Mouse (Mus musculus) cerebellum, adult 2 months (tissue): Measurements from ENCODE around the gene E330034G19Rik. TPM values are rescaled to one million over a fixed set of nuclear protein-coding genes. Genes with fewer than 3 reads are reported as not detected.

ENCODE experiments used
- DNase-seq, 2 experiments: peaks; one replicate each; pipeline ENCODE4 v3.0.0; 2021
- H3K27ac ChIP-seq: fragments of 200-500 bp; 2 replicates; pipeline ENCODE4 v1.5.1; 2012; ENCODE audit warnings: low read length, control low read depth, inconsistent platforms; ENCODE audit not compliant: insufficient read depth
- H3K27me3 ChIP-seq: fragments of 200-500 bp; 2 replicates; pipeline ENCODE4 v1.6.1; 2012; ENCODE audit warnings: inconsistent platforms, mild to moderate bottlenecking, low read length, moderate library complexity; ENCODE audit not compliant: control insufficient read depth, insufficient read depth
- H3K4me1 ChIP-seq: fragments of 200-500 bp; 2 replicates; pipeline ENCODE4 v1.6.1; 2011; ENCODE audit warnings: low read length; ENCODE audit not compliant: control insufficient read depth, insufficient read depth
- H3K4me3 ChIP-seq: fragments of 200-500 bp; replicated peaks from 2 replicates; pipeline ENCODE3; 2011; ENCODE audit warnings: mild to moderate bottlenecking, low read depth, low read length, control low read depth; ENCODE audit not compliant: insufficient read depth
- CTCF ChIP-seq: fragments of 200-500 bp; IDR thresholded peaks from 2 replicates; pipeline ENCODE4 v1.5.1; 2011; ENCODE audit warnings: low read depth, mild to moderate bottlenecking, control low read depth, low read length, moderate library complexity, borderline replicate concordance; ENCODE audit not compliant: insufficient read depth
- POLR2A ChIP-seq: fragments of 200-500 bp; IDR thresholded peaks from 2 replicates; pipeline ENCODE4 v1.6.1; 2011; ENCODE audit warnings: low read length, control low read depth, borderline replicate concordance; ENCODE audit not compliant: insufficient read depth
- WGBS: fragments of 180-500 bp; shearing (Covaris S2); methylation state at CpG from one replicate; pipeline ENCODE4 v1.1.7; 2018; 5-methylcytosine and 5-hydroxymethylcytosine counted together
- polyA plus RNA-seq: library from polyadenylated mRNA; depleted of rRNA; stranded (reverse); fragments of >200 nt; gene quantifications from 2 replicates; pipeline ENCODE4 v1.2.3, GENCODE M21; 2012; rRNA removed

The E330034G19Rik gene
- 0.14 and 0.29 TPM in 2 replicates for polyA plus RNA-seq

DNA sequence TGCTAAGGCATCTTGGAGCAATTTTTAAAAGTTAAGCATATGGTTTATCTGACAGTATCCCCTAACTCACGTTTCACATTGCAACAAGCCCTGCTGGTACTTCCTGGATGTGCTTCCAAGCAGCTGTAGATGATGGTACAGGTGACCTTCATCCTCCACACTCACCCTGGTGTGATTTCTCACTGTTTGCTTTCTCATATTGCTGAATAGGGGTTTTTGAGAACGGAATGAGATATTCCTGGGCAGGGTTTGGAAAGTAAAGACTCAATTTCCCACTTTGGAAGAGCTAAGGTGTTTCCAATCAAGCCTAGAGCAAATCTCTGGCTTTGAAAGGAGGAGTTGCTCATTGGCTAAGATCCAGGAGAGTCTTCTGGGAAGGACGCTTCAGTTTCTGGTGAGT is at the start of gene E330034G19Rik:
Gene E330034G19Rik, plus strand, starts transcription at position 301 of the 400 bp plus-strand sequence.
- DNase-seq: no peak
- Histone ChIP-seq H3K27me3 (no peaks in the 10 kb centered on the region), H3K4me3 (no peak within 1 kb of the TSS), H3K27ac (no peak within 1 kb of the TSS), H3K4me1 (no peaks in the 10 kb centered on the region)
- TF ChIP-seq POLR2A (no peak), CTCF (no peak)
- WGBS: 38% methylated on average over 3 of the region's 3 CpGs

DNA sequence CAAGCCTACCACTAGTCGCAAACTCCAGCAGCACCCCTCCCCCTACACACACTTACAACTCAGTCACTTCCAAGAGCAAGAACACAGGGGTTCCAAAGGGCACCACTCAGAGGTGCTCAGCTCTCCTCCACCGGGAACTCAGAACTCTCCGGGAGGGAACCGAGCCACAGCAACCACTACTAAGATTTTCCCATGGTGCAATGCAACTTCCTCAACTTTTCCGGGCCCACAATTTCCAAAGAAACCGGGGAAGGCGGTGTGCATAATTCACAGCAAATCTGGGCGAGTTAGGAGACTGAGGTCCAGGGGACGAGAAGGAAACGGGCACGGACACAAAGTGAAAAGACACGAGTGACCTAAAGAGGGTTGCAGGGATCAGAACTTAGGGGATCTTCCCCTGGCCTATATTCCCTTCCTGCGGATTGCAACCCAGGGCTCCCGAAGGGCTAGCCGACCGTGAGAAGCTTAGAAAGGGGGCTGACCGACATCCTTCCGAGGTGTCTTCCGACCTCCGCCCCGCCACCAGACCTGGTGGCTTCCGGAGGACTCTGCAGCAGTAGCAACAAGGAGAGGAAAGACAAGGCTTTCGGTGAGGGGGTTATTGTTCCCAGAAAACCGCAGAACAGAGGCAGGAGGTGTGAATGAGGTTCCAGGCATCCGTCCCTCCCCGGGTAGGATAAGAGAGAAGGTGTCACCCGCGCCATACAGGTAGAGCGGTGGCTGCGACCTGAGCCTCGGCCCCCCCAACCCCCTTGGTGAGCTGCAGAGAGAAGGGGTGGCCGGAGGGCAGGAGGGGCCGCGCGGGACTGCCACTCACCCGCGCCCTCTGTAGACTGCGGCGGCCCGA is 48.5 kb upstream of the E330034G19Rik start:
- H3K27me3 ChIP-seq: no peaks in the 10 kb centered on the region
- peak; percentile 20 to 40 for DNase-seq
- 2% methylated on average over 40 of the region's 40 CpGs for WGBS
- no peak for TF ChIP-seq CTCF
- H3K27ac ChIP-seq: peak overlapping the region; percentile 14; the same call in 1 of the 2 replicates
- H3K4me1 ChIP-seq: peaks cover 4% of the 10 kb centered on the region
- H3K4me3 ChIP-seq: peak overlapping the region; percentile 76

- under 1% methylated on average over 94 of the region's 98 CpGs for WGBS
- DNase-seq: peak; percentile 68 to 77
- H3K4me3 ChIP-seq: peak within 1 kb of the TSS; percentile 76
- H3K27me3 ChIP-seq: no peaks in the 10 kb centered on the region
- peak within 1 kb of the TSS; percentile 14 for H3K27ac ChIP-seq
- TF ChIP-seq POLR2A: no peak
- TF ChIP-seq CTCF: no peak
- H3K4me1 ChIP-seq: no peaks in the 10 kb centered on the region; the same call in 1 of the 2 replicates
Measured at GRCm38 (mm10) chr14:24245177-24246081, 47.6 kb upstream of the E330034G19Rik start, which contains the start of gene Dlg5. Gene Dlg5, minus strand, starts transcription at chr14:24245920.

DNA sequence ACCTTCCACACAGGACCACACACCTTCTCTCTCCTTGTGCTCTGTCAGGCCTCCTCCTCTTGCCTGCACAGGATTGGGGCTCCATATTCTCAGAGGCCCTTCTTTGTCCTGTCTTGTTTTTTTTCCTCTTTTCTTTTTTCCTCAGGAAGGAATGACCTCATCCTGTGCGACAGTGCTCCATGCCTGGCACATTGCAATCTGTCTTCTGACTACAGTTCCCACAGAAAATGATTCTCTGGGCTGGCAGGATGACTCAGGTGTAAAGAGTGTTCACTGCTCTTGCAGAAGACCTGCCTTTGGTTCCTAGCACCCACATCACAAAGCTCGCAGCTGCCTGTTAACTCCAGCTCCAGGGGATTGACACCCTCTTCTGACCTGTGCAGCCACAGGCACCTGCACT is 43.1 kb upstream of the E330034G19Rik start:
- no peak overlapping the region for H3K27ac ChIP-seq
- DNase-seq: no peak
- 84% methylated on average over 2 of the region's 2 CpGs for WGBS
- no peaks in the 10 kb centered on the region for H3K4me1 ChIP-seq
- no peaks in the 10 kb centered on the region for H3K27me3 ChIP-seq
- no peak overlapping the region for H3K4me3 ChIP-seq
- TF ChIP-seq POLR2A (no peak), CTCF (no peak)

GRCm38 (mm10) chr14:24251326-24251725 is 41.7 kb upstream of the E330034G19Rik start:
- no peaks in the 10 kb centered on the region for H3K27me3 ChIP-seq
- no peak overlapping the region for H3K4me3 ChIP-seq
- WGBS: 66% methylated on average over 1 of the region's 1 CpGs
- no peaks in the 10 kb centered on the region for H3K4me1 ChIP-seq
- TF ChIP-seq CTCF (no peak), POLR2A (no peak)
- no peak overlapping the region for H3K27ac ChIP-seq
- DNase-seq: no peak

DNA sequence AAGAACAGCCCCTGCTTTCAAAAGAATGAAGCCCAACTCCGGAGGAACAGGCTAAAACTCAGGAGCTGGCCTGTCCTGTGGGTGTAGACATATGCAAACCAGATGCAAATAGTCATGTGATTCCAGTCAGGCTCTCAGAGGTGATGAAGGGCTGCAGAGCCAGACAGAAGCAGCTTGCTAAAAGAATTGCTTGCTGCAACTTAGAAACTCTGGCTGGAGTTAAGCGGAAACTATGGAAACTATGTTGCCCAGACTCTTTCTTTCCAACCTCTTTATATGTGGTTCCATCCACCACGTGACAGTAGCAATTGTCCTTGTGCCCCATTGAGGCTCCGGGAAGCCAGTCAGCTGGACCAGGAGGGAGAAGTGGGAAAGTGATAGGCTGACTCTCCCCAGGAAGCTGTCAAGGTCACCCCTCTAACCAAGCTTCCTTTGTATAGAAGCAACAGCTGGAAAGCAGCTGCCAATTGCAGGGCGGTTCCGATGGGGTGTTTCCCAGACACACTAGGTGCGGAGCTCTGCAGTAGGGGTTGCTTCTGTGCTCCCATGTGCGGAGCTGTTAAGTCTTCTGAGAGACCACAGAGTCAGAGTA is 39.3 kb upstream of the E330034G19Rik start:
- 28% methylated on average over 8 of the region's 8 CpGs for WGBS
- no peak overlapping the region for H3K27ac ChIP-seq
- TF ChIP-seq POLR2A: no peak
- TF ChIP-seq CTCF: no peak

DNA sequence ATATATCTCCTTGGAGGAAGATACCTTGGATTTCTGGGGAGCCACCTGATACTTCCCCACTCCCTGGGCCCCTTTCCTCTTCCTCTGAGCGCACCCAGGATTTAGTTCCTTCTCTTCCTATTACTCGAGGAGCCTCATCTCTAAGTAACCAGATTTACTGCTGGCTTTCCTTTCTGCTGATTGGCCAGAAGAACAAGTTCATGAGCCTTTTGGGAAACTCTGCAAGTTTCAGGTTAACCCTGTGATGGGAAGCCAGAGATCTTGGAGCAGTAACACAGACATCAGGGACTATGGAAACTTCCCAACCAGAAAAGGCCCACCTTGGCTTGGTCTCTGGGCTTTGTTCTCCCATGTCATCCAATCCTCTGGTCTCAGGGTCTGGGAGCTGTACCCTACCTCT is 37.1 kb upstream of the E330034G19Rik start:
- DNase-seq: no peak
- TF ChIP-seq CTCF: no peak
- no peak for TF ChIP-seq POLR2A
- Histone ChIP-seq H3K27me3 (no peaks in the 10 kb centered on the region), H3K4me3 (no peak overlapping the region), H3K4me1 (no peaks in the 10 kb centered on the region), H3K27ac (no peak overlapping the region)
- 57% methylated on average over 2 of the region's 2 CpGs for WGBS

More for the DNA sequence above, 39.3 kb upstream of the E330034G19Rik start:
- DNase-seq: no peak
- Histone ChIP-seq H3K27me3 (no peaks in the 10 kb centered on the region), H3K4me1 (no peaks in the 10 kb centered on the region), H3K4me3 (no peak overlapping the region)
